Mouse (Mus musculus) myocyte (in vitro differentiated cells): ENCODE measurements around the gene Pnp. TPM values are rescaled to one million over a fixed set of nuclear protein-coding genes. Genes with fewer than 3 reads are reported as not detected.
"Not testable (repeated sequence)": the region's sequence is repeated elsewhere in the genome, so short reads cannot be mapped to it uniquely, and the experiment has no call there.

Experiments used
- H3K27me3 ChIP-seq: one replicate; pipeline ENCODE4 v1.6.1; 2011; ENCODE audit not compliant: control insufficient read depth, insufficient read depth, insufficient read length
- H3K36me3 ChIP-seq: one replicate; pipeline ENCODE4 v1.6.1; 2011; ENCODE audit not compliant: control insufficient read depth, insufficient read depth
- H3K4me2 ChIP-seq: one replicate; pipeline ENCODE4 v1.6.1; 2011; ENCODE audit warnings: low read depth, control low read depth
- H3K4me3 ChIP-seq: one replicate; pipeline ENCODE4 v1.5.1; 2011; ENCODE audit warnings: mild to moderate bottlenecking, control low read depth, moderate library complexity
- H3K79me2 ChIP-seq: one replicate; pipeline ENCODE4 v1.6.1; 2011; ENCODE audit not compliant: control insufficient read depth, insufficient read depth
- H3ac ChIP-seq: one replicate; pipeline ENCODE4 v1.6.1; 2011; ENCODE audit not compliant: control insufficient read depth, insufficient read length
- CEBPB ChIP-seq: IDR thresholded peaks from 2 replicates; pipeline ENCODE4 v1.6.1; 2011; ENCODE audit warnings: mild to moderate bottlenecking, moderate library complexity; ENCODE audit not compliant: poor library complexity, insufficient read depth, severe bottlenecking
- E2F4 ChIP-seq: IDR thresholded peaks from one replicate; pipeline ENCODE4 v1.6.1; 2011; ENCODE audit warnings: mild to moderate bottlenecking, control low read depth, moderate library complexity; ENCODE audit not compliant: insufficient read depth
- MAX ChIP-seq: IDR thresholded peaks from one replicate; pipeline ENCODE4 v1.6.1; 2011; ENCODE audit warnings: low read depth, mild to moderate bottlenecking, control low read depth
- MYOD1 ChIP-seq, 3 experiments: IDR thresholded peaks; one replicate each; pipeline ENCODE4 v1.6.1; 2011; ENCODE audit warnings: control low read depth in 2 of 3, low read depth in 2 of 3, mild to moderate bottlenecking in 2 of 3, moderate library complexity in 1 of 3; ENCODE audit not compliant: insufficient read length in 2 of 3, control insufficient read depth in 1 of 3
- MYOG ChIP-seq, 3 experiments: IDR thresholded peaks; one replicate each; pipeline ENCODE4 v1.6.1; 2011; ENCODE audit warnings: control low read depth in 2 of 3, low read depth in 2 of 3, mild to moderate bottlenecking in 2 of 3; ENCODE audit not compliant: insufficient read length in 2 of 3, control insufficient read depth in 1 of 3, insufficient read depth in 1 of 3
- POLR2A ChIP-seq: IDR thresholded peaks from one replicate; pipeline ENCODE4 v1.6.1; 2011; ENCODE audit warnings: low read depth, mild to moderate bottlenecking, control low read depth, moderate library complexity; ENCODE audit not compliant: insufficient read length
- POLR2AphosphoS2 ChIP-seq: IDR thresholded peaks from one replicate; pipeline ENCODE4 v1.6.1; 2011; ENCODE audit warnings: low read depth, control low read depth; ENCODE audit not compliant: insufficient read length
- REST ChIP-seq: IDR thresholded peaks from one replicate; pipeline ENCODE4 v1.6.1; 2011; ENCODE audit warnings: mild to moderate bottlenecking, control low read depth, moderate library complexity; ENCODE audit not compliant: insufficient read depth, insufficient read length
- SRF ChIP-seq: IDR thresholded peaks from one replicate; pipeline ENCODE4 v1.6.1; 2011; ENCODE audit warnings: low read depth; ENCODE audit not compliant: control insufficient read depth, insufficient read length
- TCF12 ChIP-seq: IDR thresholded peaks from one replicate; pipeline ENCODE4 v1.6.1; 2011; ENCODE audit warnings: mild to moderate bottlenecking, control low read depth; ENCODE audit not compliant: poor library complexity, insufficient read depth, severe bottlenecking
- TCF3 ChIP-seq: IDR thresholded peaks from one replicate; pipeline ENCODE4 v1.6.1; 2011; ENCODE audit warnings: low read depth, control low read depth; ENCODE audit not compliant: insufficient read length
- USF1 ChIP-seq: IDR thresholded peaks from one replicate; pipeline ENCODE4 v1.6.1; 2011; ENCODE audit warnings: low read depth, mild to moderate bottlenecking, control low read depth, moderate library complexity
- polyA plus RNA-seq: library from polyadenylated mRNA; unstranded; fragments of >200 nt; fragmentation: generic; extraction: Trizol; gene quantifications from one replicate; pipeline ENCODE4 v1.2.1, GENCODE M21; 2012; ENCODE audit warnings: missing spikeins

The Pnp gene
- polyA plus RNA-seq, 1 experiment: 20.4 TPM

GRCm38 (mm10) chr14:50903973-50904827, 26.7 kb upstream of the Pnp start:
- Histone ChIP-seq H3ac (no peak overlapping the region), H3K27me3 (no peaks in the 10 kb centered on the region), H3K4me3 (no peak overlapping the region), H3K4me2 (no peak overlapping the region), H3K36me3 (no peaks in the 10 kb centered on the region), H3K79me2 (no peaks in the 10 kb centered on the region)
- TF ChIP-seq SRF (no peak), USF1 (no peak), MYOG (IDR thresholded peaks at IDR 0.05; ENCODE audit: control insufficient read depth in 1 of 3, insufficient read depth in 1 of 3, insufficient read length in 2 of 3, low read depth in 2 of 3) (no peak), TCF3 (no peak), TCF12 (no peak), MYOD1 (IDR thresholded peaks at IDR 0.05; ENCODE audit: control insufficient read depth in 1 of 3, insufficient read length in 2 of 3, low read depth in 2 of 3) (no peak)

GRCm38 (mm10) chr14:50904828-50905129, 26.1 kb upstream of the Pnp start:
- Histone ChIP-seq H3K79me2 (no peaks in the 10 kb centered on the region), H3K27me3 (no peaks in the 10 kb centered on the region), H3ac (no peak overlapping the region), H3K4me2 (no peak overlapping the region), H3K4me3 (no peak overlapping the region), H3K36me3 (no peaks in the 10 kb centered on the region)
- no peak for TF ChIP-seq E2F4
- TF ChIP-seq SRF: no peak
- no peak for TF ChIP-seq CEBPB
- TF ChIP-seq POLR2AphosphoS2: no peak
- no peak for TF ChIP-seq MAX
- no peak for TF ChIP-seq MYOG (IDR thresholded peaks at IDR 0.05; ENCODE audit: control insufficient read depth in 1 of 3, insufficient read depth in 1 of 3, insufficient read length in 2 of 3, low read depth in 2 of 3)

- H3K36me3 ChIP-seq, H3K27me3 ChIP-seq, H3ac ChIP-seq, H3K4me2 ChIP-seq, H3K79me2 ChIP-seq, H3K4me3 ChIP-seq: not testable (repeated sequence)
Measured at GRCm38 (mm10) chr14:50905327-50905726, 25.6 kb upstream of the Pnp start.

- TF ChIP-seq MAX (no peak), USF1 (no peak), CEBPB (no peak), REST (no peak), MYOD1 (IDR thresholded peaks at IDR 0.05; ENCODE audit: control insufficient read depth in 1 of 3, insufficient read length in 2 of 3, low read depth in 2 of 3) (no peak), POLR2AphosphoS2 (no peak), SRF (no peak), TCF12 (no peak), E2F4 (no peak), MYOG (IDR thresholded peaks at IDR 0.05; ENCODE audit: control insufficient read depth in 1 of 3, insufficient read depth in 1 of 3, insufficient read length in 2 of 3, low read depth in 2 of 3) (no peak), POLR2A (no peak), TCF3 (no peak)
- H3K36me3 ChIP-seq: no peaks in the 10 kb centered on the region
- H3ac ChIP-seq: no peak overlapping the region
- no peak overlapping the region for H3K4me2 ChIP-seq
- no peak overlapping the region for H3K4me3 ChIP-seq
- H3K79me2 ChIP-seq: no peaks in the 10 kb centered on the region
- no peaks in the 10 kb centered on the region for H3K27me3 ChIP-seq
Measured at GRCm38 (mm10) chr14:50908126-50908525, 22.8 kb upstream of the Pnp start.

GRCm38 (mm10) chr14:50911356-50911755, 19.5 kb upstream of the Pnp start:
- Histone ChIP-seq H3K36me3 (peaks cover 12% of the 10 kb centered on the region), H3K4me3 (no peak overlapping the region), H3ac (no peak overlapping the region), H3K27me3 (no peaks in the 10 kb centered on the region), H3K79me2 (no peaks in the 10 kb centered on the region), H3K4me2 (no peak overlapping the region)
- no peak for TF ChIP-seq REST
- TF ChIP-seq POLR2AphosphoS2: no peak
- no peak for TF ChIP-seq CEBPB
- no peak for TF ChIP-seq MAX
- TF ChIP-seq MYOD1 (IDR thresholded peaks at IDR 0.05; ENCODE audit: control insufficient read depth in 1 of 3, insufficient read length in 2 of 3, low read depth in 2 of 3): no peak
- no peak for TF ChIP-seq USF1
- TF ChIP-seq MYOG (IDR thresholded peaks at IDR 0.05; ENCODE audit: control insufficient read depth in 1 of 3, insufficient read depth in 1 of 3, insufficient read length in 2 of 3, low read depth in 2 of 3): no peak
- TF ChIP-seq E2F4: no peak
- no peak for TF ChIP-seq SRF
- TF ChIP-seq POLR2A: no peak

- H3ac ChIP-seq, H3K27me3 ChIP-seq: not testable (repeated sequence)
- Histone ChIP-seq H3K4me3 (peak overlapping the region; percentile 87), H3K79me2 (peaks cover 35% of the 10 kb centered on the region), H3K4me2 (peak overlapping the region; percentile 64), H3K36me3 (peaks cover 14% of the 10 kb centered on the region)
Measured at GRCm38 (mm10) chr14:50923437-50923836, 7.4 kb upstream of the Pnp start.
